Mouse (Mus musculus): ENCODE results near the gene Dnajc21. TPM values are rescaled to one million over a fixed set of nuclear protein-coding genes. Genes with fewer than 3 reads are reported as not detected.

Dnajc21 gene
- total RNA-seq (2023): 10 to 100 TPM; 10.3 to 12.6 TPM

GRCm38 (mm10) chr15:10470151-10470831 is at the start of gene Dnajc21:
Dnajc21 (minus strand) TSS chr15:10470516.

DNA sequence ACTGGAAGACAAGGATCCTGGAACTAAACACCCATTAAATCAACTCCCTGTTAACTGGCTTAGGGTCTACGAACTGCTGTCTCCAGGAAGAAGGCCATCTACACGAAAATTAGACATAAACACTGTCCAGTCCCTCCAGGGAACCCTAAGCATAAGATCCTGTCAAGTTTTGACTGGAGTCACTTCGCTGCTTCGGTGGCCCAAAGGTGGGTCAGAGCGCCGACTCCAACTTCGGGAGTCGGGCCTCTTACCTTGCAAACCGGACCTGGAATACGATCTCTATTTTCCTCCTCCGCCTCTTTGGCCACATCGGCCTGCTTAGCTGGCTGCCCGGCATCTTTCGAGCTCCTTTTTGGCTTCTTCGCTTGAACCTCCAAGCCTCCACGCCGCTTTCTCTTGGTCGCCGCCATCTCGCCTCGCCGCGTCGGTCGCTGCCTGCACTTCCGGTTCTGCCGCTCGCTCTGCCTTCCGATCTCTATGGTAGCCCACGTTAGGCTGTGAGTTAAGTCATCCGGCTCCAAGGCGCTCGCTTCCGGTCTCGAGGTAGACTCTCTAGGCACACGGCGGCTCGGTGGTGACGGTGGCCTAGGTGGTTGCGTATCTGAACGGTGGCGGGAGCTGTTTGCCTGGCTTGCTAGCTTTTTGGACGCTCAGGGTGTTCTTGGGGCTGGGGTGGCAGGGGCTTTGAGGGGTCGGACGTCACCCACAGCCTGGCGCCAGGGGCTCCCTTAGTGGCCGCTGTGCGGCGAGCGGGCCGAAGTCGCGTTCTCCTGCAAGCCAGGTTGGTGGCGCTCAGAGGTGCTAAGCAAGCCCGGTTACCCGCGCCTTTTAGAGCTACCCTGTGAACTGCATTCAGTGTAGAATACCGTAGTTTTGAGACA is 15.4 kb upstream of the Dnajc21 start, which contains the start of the genes Brix1 and Rad1:
Gene Brix1 (minus strand): TSS at position 464 of the 881 bp plus-strand sequence.
Gene Rad1 (plus strand): TSS at position 535 of the 881 bp plus-strand sequence.

Other genes starting within 250 kb of the Dnajc21 start
- not detected for gene Gm21973, start 145.1 kb downstream of the Dnajc21 start, total RNA-seq (2023)
- not detected for gene Agxt2, start 112.0 kb downstream of the Dnajc21 start, total RNA-seq (2023)
- gene Brix1, start 15.4 kb upstream of the Dnajc21 start, total RNA-seq (2023): 10 to 100 TPM; 11.6 to 12.0 TPM
- 10 to 100 TPM; 10.8 to 12.5 TPM for gene Rad1, start 15.5 kb upstream of the Dnajc21 start, total RNA-seq (2023)
- gene Ttc23l, start 88.2 kb upstream of the Dnajc21 start, total RNA-seq (2023): not detected
- 1 to 10 TPM; 1.1 to 1.9 TPM for gene Rai14, start 244.1 kb upstream of the Dnajc21 start, total RNA-seq (2023)

All from neutrophil, adult 83 days (primary cell).